Mouse (Mus musculus): ENCODE results near the gene Lamc1. TPM values are rescaled to one million over a fixed set of nuclear protein-coding genes. Genes with fewer than 3 reads are reported as not detected.

The Lamc1 gene
- polyA plus RNA-seq, 1 experiment from 2014 or later: 32.4 TPM

DNA sequence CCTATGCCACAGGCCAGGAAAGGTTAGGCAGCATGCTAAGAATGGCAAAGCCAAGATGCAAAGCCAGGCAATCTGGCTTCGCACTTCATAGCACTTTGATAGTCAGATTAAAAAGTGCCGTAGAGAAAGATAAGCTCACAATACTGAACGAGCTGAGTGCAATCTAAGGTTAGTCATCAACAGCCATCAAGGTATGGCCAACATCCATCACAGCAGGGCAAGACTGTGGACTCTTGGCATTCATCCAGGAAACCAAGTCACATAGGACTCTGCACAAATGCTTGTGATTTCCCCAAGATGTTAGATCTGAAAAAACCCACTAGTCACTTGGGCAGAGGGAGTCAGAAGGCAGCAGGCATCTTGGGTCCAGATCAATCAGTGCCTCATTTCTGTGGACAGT is 144.5 kb downstream of the Lamc1 start:
- Histone ChIP-seq H3K4me1 (replicated peaks) (peaks cover 22% of the 10 kb centered on the region), H3K27me3 (peaks cover 49% of the 10 kb centered on the region), H3K36me3 (no peaks in the 10 kb centered on the region), H3K27ac (no peak overlapping the region), H3K9ac (replicated peaks) (no peak overlapping the region), H3K4me2 (no peak overlapping the region), H3K4me3 (replicated peaks) (no peak overlapping the region), H3K9me3 (peaks cover 4% of the 10 kb centered on the region; the same call in 1 of the 2 replicates)
- no peak for ATAC-seq (ENCODE audit: insufficient number of reproducible peaks, insufficient read depth, low FRiP score, low TSS enrichment, low read depth)
- WGBS: 85% methylated on average over 3 of the region's 3 CpGs

DNA sequence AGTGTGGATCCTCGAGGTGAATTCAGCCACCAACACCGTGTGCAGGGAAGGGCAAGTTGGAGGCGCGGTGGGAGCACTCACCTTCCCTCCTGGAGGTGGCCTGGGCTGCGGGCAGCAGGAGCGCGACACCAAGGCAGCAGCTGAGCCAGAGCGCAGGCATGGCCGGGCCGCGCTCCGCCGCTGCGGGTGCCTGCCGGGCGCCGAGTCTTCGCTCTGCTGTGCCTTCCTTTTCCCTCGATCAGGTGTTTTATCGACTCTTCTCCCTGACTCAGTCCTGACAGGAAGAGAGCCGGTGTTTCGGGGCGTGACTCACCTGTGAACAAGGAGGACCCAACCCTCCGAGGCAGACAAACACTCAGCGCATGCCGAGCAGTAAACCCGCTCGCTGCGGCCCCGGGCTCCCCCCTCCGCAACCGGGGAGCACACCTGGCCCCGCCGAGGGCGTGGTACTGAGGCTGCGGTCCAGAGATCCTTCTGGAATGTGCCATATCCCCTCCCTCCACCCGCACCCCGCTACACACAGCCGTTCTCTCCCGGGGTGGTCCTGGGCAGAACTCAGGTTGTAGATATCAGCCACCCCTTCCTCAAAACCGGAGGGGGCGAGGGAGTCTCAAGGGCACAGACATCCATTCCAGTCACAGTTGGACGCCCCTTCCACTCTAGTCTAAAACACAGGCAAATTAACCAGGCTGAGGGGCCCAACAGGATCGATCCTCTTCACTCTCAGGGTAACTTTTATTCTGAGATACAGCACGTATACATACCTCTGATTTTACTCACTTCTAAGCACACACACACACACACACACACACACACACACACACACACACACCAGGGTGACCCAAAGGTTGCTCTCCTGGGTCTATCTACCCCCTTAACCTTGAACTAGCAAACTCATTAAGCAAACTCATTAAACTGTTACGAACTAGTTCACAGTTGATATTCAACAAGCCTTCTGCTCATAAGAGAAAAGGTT is 146.5 kb downstream of the Lamc1 start, which contains the start of gene Lamc2:
Gene Lamc2, minus strand, starts transcription at position 620 of the 976 bp plus-strand sequence.
- H3K9ac ChIP-seq (replicated peaks): peak within 1 kb of the TSS; percentile 57
- peak; percentile 69 for ATAC-seq (ENCODE audit: insufficient number of reproducible peaks, insufficient read depth, low FRiP score, low TSS enrichment, low read depth)
- peaks cover 50% of the 10 kb centered on the region for H3K27me3 ChIP-seq
- H3K27ac ChIP-seq: no peak within 1 kb of the TSS
- H3K36me3 ChIP-seq: no peaks in the 10 kb centered on the region
- WGBS: 3% methylated on average over 45 of the region's 46 CpGs
- peaks cover 13% of the 10 kb centered on the region for H3K4me1 ChIP-seq (replicated peaks)
- peaks cover 4% of the 10 kb centered on the region; the same call in 1 of the 2 replicates for H3K9me3 ChIP-seq
- peak within 1 kb of the TSS; percentile 90 for H3K4me2 ChIP-seq
- peak within 1 kb of the TSS; percentile 49 for H3K4me3 ChIP-seq (replicated peaks)

DNA sequence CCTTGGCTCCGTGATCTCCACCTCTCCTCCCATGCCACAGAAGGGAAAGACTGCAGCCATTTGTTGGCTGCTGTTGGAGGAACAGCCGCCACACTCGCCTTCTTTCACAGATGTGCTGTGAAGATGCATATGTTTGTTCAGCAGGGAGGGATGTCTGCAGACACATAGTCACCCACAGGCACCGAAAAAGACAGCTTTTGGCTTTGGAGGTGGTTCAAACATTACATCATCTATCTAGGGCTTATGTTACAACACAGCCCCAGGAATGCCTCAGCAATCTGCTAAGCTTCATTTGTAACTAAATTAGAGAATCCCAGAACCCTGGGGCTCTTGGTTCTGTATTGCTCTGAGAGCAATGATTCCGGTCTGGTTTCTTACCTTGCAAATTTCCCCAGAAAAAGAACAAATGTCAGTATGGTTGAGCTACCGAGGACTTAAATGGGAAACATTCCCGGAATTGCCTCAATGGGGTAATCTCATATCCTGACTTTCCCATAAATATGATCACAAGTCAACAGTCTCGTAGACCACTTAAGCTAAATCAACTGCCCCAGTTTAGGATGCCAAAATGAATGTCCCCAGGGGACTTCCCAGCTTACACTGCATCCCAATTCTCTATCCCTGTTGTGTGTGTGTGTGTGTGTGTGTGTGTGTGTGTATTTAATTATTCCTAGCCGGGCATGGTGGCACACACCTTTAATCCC is 151.8 kb downstream of the Lamc1 start:
- H3K27me3 ChIP-seq: peaks cover 24% of the 10 kb centered on the region
- no peak overlapping the region for H3K27ac ChIP-seq
- no peak overlapping the region for H3K4me3 ChIP-seq (replicated peaks)
- 59% methylated on average over 9 of the region's 9 CpGs for WGBS
- ATAC-seq (ENCODE audit: insufficient number of reproducible peaks, insufficient read depth, low FRiP score, low TSS enrichment, low read depth): no peak
- H3K4me1 ChIP-seq (replicated peaks): peaks cover 4% of the 10 kb centered on the region
- H3K4me2 ChIP-seq: no peak overlapping the region
- no peak overlapping the region for H3K9ac ChIP-seq (replicated peaks)
- peaks cover 4% of the 10 kb centered on the region; the same call in 1 of the 2 replicates for H3K9me3 ChIP-seq
- no peaks in the 10 kb centered on the region for H3K36me3 ChIP-seq

DNA sequence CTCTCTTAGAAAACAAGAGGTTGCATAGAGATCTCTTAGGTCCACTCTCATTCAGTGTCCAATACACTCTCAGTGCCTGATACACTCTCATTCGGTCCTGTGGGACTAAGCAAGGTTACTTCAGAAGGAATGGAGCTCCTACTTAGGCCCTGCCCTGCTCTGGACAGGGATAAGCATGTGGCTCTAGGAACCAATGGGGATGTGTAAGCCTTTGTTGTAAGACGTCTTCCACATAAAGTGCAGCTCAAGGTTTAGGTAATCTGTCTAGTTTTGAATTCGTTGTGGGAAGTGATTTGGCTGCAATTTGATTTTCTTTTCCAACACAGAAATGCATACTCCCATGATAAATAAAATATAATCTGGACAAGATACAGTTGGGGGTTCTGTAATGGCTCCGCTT is 152.4 kb downstream of the Lamc1 start:
- Histone ChIP-seq H3K4me1 (replicated peaks) (no peaks in the 10 kb centered on the region), H3K27ac (no peak overlapping the region), H3K4me3 (replicated peaks) (no peak overlapping the region), H3K36me3 (no peaks in the 10 kb centered on the region), H3K9ac (replicated peaks) (no peak overlapping the region), H3K9me3 (peaks cover 4% of the 10 kb centered on the region; the same call in 1 of the 2 replicates), H3K4me2 (no peak overlapping the region), H3K27me3 (peaks cover 19% of the 10 kb centered on the region)
- 82% methylated on average over 4 of the region's 4 CpGs for WGBS
- ATAC-seq (ENCODE audit: insufficient number of reproducible peaks, insufficient read depth, low FRiP score, low TSS enrichment, low read depth): no peak

DNA sequence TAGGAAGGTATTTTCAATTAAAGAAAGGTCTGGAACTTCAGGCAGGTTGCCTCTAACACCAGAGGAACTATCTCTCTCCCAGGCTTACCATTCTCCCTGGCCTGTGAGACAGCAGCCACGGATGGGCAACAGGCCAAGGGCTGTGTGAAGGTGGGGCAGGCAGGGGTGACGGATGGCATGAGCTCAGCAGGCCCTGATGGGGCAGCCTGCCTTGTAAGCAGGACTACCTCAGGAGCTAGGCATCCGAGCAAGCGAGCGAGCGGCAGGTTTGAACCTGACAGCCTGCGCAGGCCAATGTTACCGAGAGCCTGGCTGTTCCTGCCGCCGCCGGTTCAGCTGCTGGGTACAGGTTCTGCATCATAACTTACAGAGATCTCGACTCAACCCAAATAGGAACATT is 157.8 kb downstream of the Lamc1 start:
- H3K9me3 ChIP-seq: no peaks in the 10 kb centered on the region
- H3K9ac ChIP-seq (replicated peaks): no peak overlapping the region
- ATAC-seq (ENCODE audit: insufficient number of reproducible peaks, insufficient read depth, low FRiP score, low TSS enrichment, low read depth): no peak; the same call in 1 of the 2 replicates
- no peaks in the 10 kb centered on the region for H3K27me3 ChIP-seq
- no peaks in the 10 kb centered on the region for H3K36me3 ChIP-seq
- peaks cover 12% of the 10 kb centered on the region for H3K4me1 ChIP-seq (replicated peaks)
- H3K27ac ChIP-seq: no peak overlapping the region
- 41% methylated on average over 12 of the region's 12 CpGs for WGBS
- no peak overlapping the region for H3K4me2 ChIP-seq
- no peak overlapping the region for H3K4me3 ChIP-seq (replicated peaks)

DNA sequence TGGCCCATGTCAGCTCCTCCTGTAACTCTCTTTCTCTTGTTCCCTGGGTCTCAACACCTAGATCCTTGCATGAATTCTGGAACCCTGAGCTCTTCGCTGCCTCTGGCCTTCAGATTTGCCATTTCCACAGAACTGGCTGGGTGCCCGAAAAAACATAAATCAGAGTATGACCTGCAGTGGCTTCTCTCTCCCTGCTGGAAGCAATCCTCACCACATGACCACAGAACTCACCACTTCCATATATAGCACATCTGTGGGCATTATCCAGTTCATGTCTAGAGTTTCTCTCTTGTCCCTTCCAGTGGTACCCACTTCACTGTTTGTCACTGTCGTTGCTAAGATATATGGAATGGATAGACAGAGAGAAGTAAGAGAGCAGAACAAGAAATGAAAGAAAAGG is 159.3 kb downstream of the Lamc1 start:
- no peak for ATAC-seq (ENCODE audit: insufficient number of reproducible peaks, insufficient read depth, low FRiP score, low TSS enrichment, low read depth)
- peak overlapping the region; percentile 12; the same call in 1 of the 2 replicates for H3K27ac ChIP-seq
- 80% methylated on average over 3 of the region's 3 CpGs for WGBS

DNA sequence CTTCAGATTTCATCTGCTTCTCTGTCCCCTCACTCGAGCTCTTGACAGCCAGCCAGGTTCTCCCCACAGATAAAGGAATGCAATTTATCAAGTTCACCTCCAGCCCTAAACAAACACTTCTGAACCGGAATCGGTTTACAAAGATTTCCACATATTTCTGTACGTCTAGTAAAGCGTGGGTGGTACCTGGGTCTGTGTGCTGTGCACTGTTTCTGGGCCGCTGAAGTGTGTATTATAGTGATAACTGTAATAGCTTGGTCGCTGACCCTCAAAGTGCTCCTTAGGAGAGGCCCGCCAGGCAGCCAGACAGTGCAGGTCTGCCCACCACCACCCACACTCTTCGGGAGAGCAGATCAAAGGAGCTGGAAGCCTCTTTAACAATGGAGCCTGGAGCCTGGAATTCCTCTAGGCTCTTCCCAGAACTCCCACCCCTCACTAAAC is 160.3 kb downstream of the Lamc1 start:
- 11% methylated on average over 9 of the region's 9 CpGs for WGBS
- H3K4me2 ChIP-seq: peak overlapping the region; percentile 10; the same call in 1 of the 2 replicates
- peak overlapping the region; percentile 12 for H3K27ac ChIP-seq

More for the DNA sequence above, 159.3 kb downstream of the Lamc1 start:
- no peak overlapping the region for H3K9ac ChIP-seq (replicated peaks)
- no peaks in the 10 kb centered on the region for H3K36me3 ChIP-seq
- H3K4me3 ChIP-seq (replicated peaks): no peak overlapping the region
- H3K4me1 ChIP-seq (replicated peaks): peaks cover 12% of the 10 kb centered on the region
- H3K9me3 ChIP-seq: no peaks in the 10 kb centered on the region
- no peak overlapping the region for H3K4me2 ChIP-seq
- H3K27me3 ChIP-seq: no peaks in the 10 kb centered on the region

DNA sequence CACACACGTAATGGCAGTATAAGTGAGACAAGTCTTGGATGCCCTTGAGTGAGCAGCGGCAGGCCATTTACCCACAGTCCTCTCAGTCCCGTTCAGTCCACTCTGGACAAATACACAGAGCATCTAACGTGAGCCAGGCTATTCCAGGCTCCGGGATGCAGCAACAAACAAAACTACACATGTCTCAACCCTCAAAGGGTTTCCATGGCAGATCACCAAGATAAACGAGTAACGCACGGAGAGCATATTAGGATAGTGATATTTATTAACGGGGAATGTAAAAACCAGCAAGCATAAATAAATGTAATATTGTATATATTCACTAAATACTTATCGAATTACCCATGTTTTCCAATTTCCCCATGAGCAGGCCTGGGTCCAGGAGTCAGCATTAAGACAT is 161.6 kb downstream of the Lamc1 start:
- Histone ChIP-seq H3K9me3 (no peaks in the 10 kb centered on the region), H3K9ac (replicated peaks) (no peak overlapping the region), H3K27me3 (no peaks in the 10 kb centered on the region), H3K4me1 (replicated peaks) (peaks cover 12% of the 10 kb centered on the region), H3K36me3 (no peaks in the 10 kb centered on the region), H3K4me2 (no peak overlapping the region), H3K27ac (no peak overlapping the region), H3K4me3 (replicated peaks) (no peak overlapping the region)
- no peak for ATAC-seq (ENCODE audit: insufficient number of reproducible peaks, insufficient read depth, low FRiP score, low TSS enrichment, low read depth)
- WGBS: 85% methylated on average over 10 of the region's 10 CpGs

More for the DNA sequence above, 160.3 kb downstream of the Lamc1 start:
- Histone ChIP-seq H3K36me3 (no peaks in the 10 kb centered on the region), H3K27me3 (no peaks in the 10 kb centered on the region), H3K9me3 (no peaks in the 10 kb centered on the region), H3K9ac (replicated peaks) (no peak overlapping the region), H3K4me1 (replicated peaks) (peaks cover 12% of the 10 kb centered on the region), H3K4me3 (replicated peaks) (no peak overlapping the region)
- ATAC-seq (ENCODE audit: insufficient number of reproducible peaks, insufficient read depth, low FRiP score, low TSS enrichment, low read depth): no peak; the same call in 1 of the 2 replicates

Other genes with a start within 250 kb of the Lamc1 start
- gene Lamc2, start 146.3 kb downstream of the Lamc1 start, polyA plus RNA-seq (2016; fragmentation: Nextera tagmentation; extraction: Ambion mirVana): 5.8 and 6.2 TPM in 2 replicates
- 0.24 and 0.36 TPM in 2 replicates for gene Shcbp1l, start 92.4 kb upstream of the Lamc1 start, polyA plus RNA-seq (2016; fragmentation: Nextera tagmentation; extraction: Ambion mirVana)
- gene Dhx9, start 154.9 kb upstream of the Lamc1 start, polyA plus RNA-seq (2016; fragmentation: Nextera tagmentation; extraction: Ambion mirVana): 49.6 and 57.0 TPM in 2 replicates
- 5.3 and 6.1 TPM in 2 replicates for gene Npl, start 217.3 kb upstream of the Lamc1 start, polyA plus RNA-seq (2016; fragmentation: Nextera tagmentation; extraction: Ambion mirVana)